In genomic region chr7:128523962-128524581, GRCm38 (mm10) we compare ENCODE assay signal across 8 mouse cellular contexts. TPM values are rescaled to one million over a fixed set of nuclear protein-coding genes. Genes with fewer than 3 reads are reported as not detected.
DNase-seq lines count a peak whose midpoint lies in the region; ATAC-seq and TF ChIP-seq lines count a peak whose summit lies in the region.

No protein-coding gene starts in this region.

- no peaks in the 10 kb centered on the region for H3K27me3 ChIP-seq in MEL (ENCODE audit: control insufficient read depth in 1 of 2, insufficient read depth in 2 of 2, low read length in 2 of 2)
- H3K27me3 ChIP-seq in forebrain, embryonic 11.5 days (ENCODE audit: control insufficient read depth, insufficient read depth, low read length): peaks cover 6% of the 10 kb centered on the region; the same call in 1 of the 2 replicates

- TF ChIP-seq RAD21 in MEL (IDR thresholded peaks at IDR 0.05; ENCODE audit: low read depth, low read length): no peak

- peaks cover 0 to 15% of the 10 kb centered on the region in 2 experiments; a peak in 2 of 4 replicates for H3K36me3 ChIP-seq in MEL (ENCODE audit: control insufficient read depth in 1 of 2, insufficient read depth in 2 of 2, low read length in 2 of 2)
- no peaks in the 10 kb centered on the region for H3K36me3 ChIP-seq in forebrain, embryonic 11.5 days (ENCODE audit: control insufficient read depth, insufficient read depth, low read length)

- H3K4me1 ChIP-seq in MEL (ENCODE audit: control insufficient read depth in 1 of 2, insufficient read depth in 2 of 2, low read length in 2 of 2): peaks cover 2 to 11% of the 10 kb centered on the region in 2 experiments; a peak in 3 of 4 replicates
- H3K4me1 ChIP-seq in forebrain, embryonic 11.5 days (replicated peaks; ENCODE audit: control insufficient read depth, insufficient read depth, low read length): peaks cover 4% of the 10 kb centered on the region; the same call in 1 of the 2 replicates

- DNase-seq in MEL (ENCODE audit: low read depth, low spot score): peak; percentile 81
- peak; percentile 51 for DNase-seq in c-Kit-negative CD71-positive TER-119-positive erythroid progenitor cells, embryonic 14.5 days (ENCODE audit: low read depth, low spot score)
- peak; percentile 75 for DNase-seq in forebrain, embryonic 11.5 days (ENCODE audit: low spot score)
- DNase-seq in heart, postnatal 25 days (ENCODE audit: low spot score): peak; percentile 70
- DNase-seq in kidney, postnatal 4 days: peak; percentile 81 to 88
- peak; percentile 48 for DNase-seq in right cerebral cortex, postnatal 4 days
- peak; percentile 81 for DNase-seq in yolk sac, embryonic 10.5 days (ENCODE audit: low spot score)

- 2% methylated on average over 51 of the region's 51 CpGs for WGBS in forebrain, embryonic 11.5 days

- H3K4me2 ChIP-seq in forebrain, embryonic 11.5 days (ENCODE audit: low read depth, low read length, severe bottlenecking): peak overlapping the region; percentile 86

- no peak for TF ChIP-seq POLR2A in MEL (IDR thresholded peaks at IDR 0.05; ENCODE audit: control insufficient read depth in 1 of 2, insufficient read depth in 1 of 2, low read depth in 1 of 2, low read length in 2 of 2, poor library complexity in 1 of 2)

- ATAC-seq in forebrain, embryonic 11.5 days (replicated peaks; ENCODE audit: low FRiP score): peak; percentile 57; the same call in 1 of the 2 replicates
- ATAC-seq in megakaryocyte, adult 5-6 weeks (ENCODE audit: poor library complexity, severe bottlenecking): peak; percentile 73

- H3K79me2 ChIP-seq in MEL (ENCODE audit: control insufficient read depth, insufficient read depth, low read length, poor library complexity): peaks cover 33% of the 10 kb centered on the region

- H3K4me3 ChIP-seq in MEL (ENCODE audit: control insufficient read depth in 1 of 2, insufficient read depth in 1 of 2, low read depth in 2 of 2, low read length in 2 of 2): peak overlapping the region; percentile 86 to 94
- peak overlapping the region; percentile 44 for H3K4me3 ChIP-seq in forebrain, embryonic 11.5 days (ENCODE audit: low read depth, low read length)

- no peaks in the 10 kb centered on the region for H3K9me3 ChIP-seq in MEL (replicated peaks; ENCODE audit: insufficient read depth, low read length)
- H3K9me3 ChIP-seq in forebrain, embryonic 11.5 days (ENCODE audit: control insufficient read depth, low read length): no peaks in the 10 kb centered on the region

- H3K27ac ChIP-seq in MEL (ENCODE audit: control insufficient read depth, low read depth, low read length): peak overlapping the region; percentile 87
- H3K27ac ChIP-seq in forebrain, embryonic 11.5 days (ENCODE audit: low read depth, low read length): 0 out of 2 replicates have a peak overlapping the region, but pooled peaks have one; percentile 12

- 0 out of 4 replicates have a peak, but pooled peaks of 1 of the 2 experiments have one; percentile 0 for TF ChIP-seq EP300 in MEL (IDR thresholded peaks at IDR 0.05; ENCODE audit: low read depth in 1 of 2, low read length in 2 of 2)

- intact Hi-C loops in heart, postnatal 25 days (cut with DNase I): loop anchor here (2.0 to 5.0 kb wide), 3 partner anchors 17 to 88 kb away; partner anchors contain the start of gene Inpp5f

- peak overlapping the region; percentile 87 for H3K9ac ChIP-seq in MEL (ENCODE audit: control insufficient read depth, low read depth, low read length, poor library complexity, severe bottlenecking)
- H3K9ac ChIP-seq in forebrain, embryonic 11.5 days (ENCODE audit: low read length): peak overlapping the region; percentile 70

- TF ChIP-seq CTCF in MEL (IDR thresholded peaks at IDR 0.05 in 2 of 3, conservative IDR thresholded peaks at IDR 0.05 in 1 of 3; ENCODE audit: control insufficient read depth in 1 of 3, insufficient read depth in 1 of 3, low read depth in 2 of 3, low read length in 3 of 3, poor library complexity in 1 of 3, severe bottlenecking in 1 of 3): no peak

TF ChIP-seq in MEL, 35 proteins besides CTCF, POLR2A, EP300 and RAD21:
- no peak for TF ChIP-seq ZKSCAN1 (IDR thresholded peaks at IDR 0.05; ENCODE audit: low read depth, low read length)
- no peak for TF ChIP-seq E2F4 (IDR thresholded peaks at IDR 0.05; ENCODE audit: borderline replicate concordance, low read depth, low read length)
- no peak for TF ChIP-seq JUND (IDR thresholded peaks at IDR 0.05; ENCODE audit: low read depth, low read length)
- no peak for TF ChIP-seq RCOR1 (IDR thresholded peaks at IDR 0.05; ENCODE audit: low read depth, low read length)
- no peak for TF ChIP-seq NELFE (IDR thresholded peaks at IDR 0.05; ENCODE audit: low read depth, low read length)
- 0 out of 2 replicates have a peak, but pooled peaks have one; percentile 3 for TF ChIP-seq HCFC1 (IDR thresholded peaks at IDR 0.05; ENCODE audit: low read depth, low read length)
- TF ChIP-seq TBP (IDR thresholded peaks at IDR 0.05; ENCODE audit: low read depth, low read length): no peak
- TF ChIP-seq TCF12 (IDR thresholded peaks at IDR 0.05; ENCODE audit: low read depth, low read length): no peak
- TF ChIP-seq MXI1 (IDR thresholded peaks at IDR 0.05; ENCODE audit: low read depth, low read length): peak; percentile 41; the same call in 1 of the 2 replicates
- no peak for TF ChIP-seq USF2 (IDR thresholded peaks at IDR 0.05; ENCODE audit: borderline replicate concordance in 1 of 2, insufficient read depth in 1 of 2, low read depth in 1 of 2, low read length in 2 of 2)
- TF ChIP-seq MAZ (IDR thresholded peaks at IDR 0.05; ENCODE audit: low read depth, low read length): no peak
- no peak for TF ChIP-seq MAFK (IDR thresholded peaks at IDR 0.05; ENCODE audit: borderline replicate concordance, low read depth, low read length)
- 0 out of 2 replicates have a peak, but pooled peaks have one; percentile 11 for TF ChIP-seq ETS1 (IDR thresholded peaks at IDR 0.05; ENCODE audit: low read depth, low read length)
- TF ChIP-seq ZNF384 (IDR thresholded peaks at IDR 0.05; ENCODE audit: low read depth, low read length): no peak
- TF ChIP-seq POLR2AphosphoS5 (IDR thresholded peaks at IDR 0.05; ENCODE audit: borderline replicate concordance, low read depth, low read length): no peak
- TF ChIP-seq NRF1 (IDR thresholded peaks at IDR 0.05; ENCODE audit: insufficient read depth, low read depth, low read length, poor library complexity, severe bottlenecking): no peak
- TF ChIP-seq ZC3H11A (IDR thresholded peaks at IDR 0.05; ENCODE audit: low read depth, low read length): no peak
- no peak for TF ChIP-seq USF1 (IDR thresholded peaks at IDR 0.05; ENCODE audit: low read depth, low read length)
- no peak for TF ChIP-seq MEF2A (IDR thresholded peaks at IDR 0.05; ENCODE audit: extremely low read depth, insufficient replicate concordance, low read depth, low read length, poor library complexity, severe bottlenecking)
- peak; percentile 89; the same call in 1 of the 2 replicates for TF ChIP-seq UBTF (IDR thresholded peaks at IDR 0.05; ENCODE audit: borderline replicate concordance, insufficient read depth, low read depth, low read length)
- no peak for TF ChIP-seq ZMIZ1 (IDR thresholded peaks at IDR 0.05; ENCODE audit: low read depth, low read length)
- peak; percentile 56; the same call in 1 of the 2 replicates for TF ChIP-seq BHLHE40 (IDR thresholded peaks at IDR 0.05; ENCODE audit: borderline replicate concordance, low read depth, low read length)
- no peak for TF ChIP-seq POLR2AphosphoS2 (IDR thresholded peaks at IDR 0.05; ENCODE audit: low read length)
- TF ChIP-seq MAX (IDR thresholded peaks at IDR 0.05; ENCODE audit: low read length): peak; percentile 38; the same call in 1 of the 2 replicates
- TF ChIP-seq KAT2A (conservative IDR thresholded peaks at IDR 0.05; ENCODE audit: low read depth, low read length): no peak
- TF ChIP-seq CHD2 (IDR thresholded peaks at IDR 0.05; ENCODE audit: low read length): no peak
- TF ChIP-seq GATA1 (IDR thresholded peaks at IDR 0.05; ENCODE audit: low read depth, low read length): no peak
- TF ChIP-seq SMC3 (IDR thresholded peaks at IDR 0.05; ENCODE audit: low read depth, low read length): no peak; the same call in 1 of the 2 replicates
- TF ChIP-seq MYC (IDR thresholded peaks at IDR 0.05; ENCODE audit: low read depth, low read length): no peak
- TF ChIP-seq SIN3A (IDR thresholded peaks at IDR 0.05; ENCODE audit: low read length): no peak
- TF ChIP-seq GABPA (IDR thresholded peaks at IDR 0.05; ENCODE audit: low read depth, low read length): no peak
- TF ChIP-seq TAL1 (IDR thresholded peaks at IDR 0.05; ENCODE audit: low read length): no peak
- no peak for TF ChIP-seq MYB (IDR thresholded peaks at IDR 0.05; ENCODE audit: low read depth, low read length)
- no peak for TF ChIP-seq ELF1 (IDR thresholded peaks at IDR 0.05; ENCODE audit: low read depth, low read length)
- no peak for TF ChIP-seq CHD1 (IDR thresholded peaks at IDR 0.05; ENCODE audit: low read depth, low read length)

RNA-seq across cellular contexts. Expression of gene Bag3, which starts 0.7 kb away (rescaled TPM):
- total RNA-seq in MEL (2012; rRNA removed): 5.1 and 5.8 TPM in 2 replicates
- polyA plus RNA-seq in MEL (2012; ENCODE audit: insufficient read depth in 1 of 2, insufficient read length in 2 of 2, low read depth in 1 of 2, low replicate concordance in 2 of 2, missing spikeins in 1 of 2): 10 to 100 TPM in 1 of 2 experiments, not detected in 1; 13.4 TPM
- polyA plus RNA-seq in forebrain, embryonic 11.5 days (2014; fragmentation: Nextera tagmentation; extraction: Ambion mirVana): 5.2 and 5.7 TPM in 2 replicates
- 100 to 1,000 TPM; 220 to 262 TPM for total RNA-seq in heart, postnatal 25 days (2021)
- total RNA-seq in megakaryocyte, adult 5-6 weeks (2015): 8.8 and 11.1 TPM in 2 replicates
- 7.6 and 7.7 TPM in 2 replicates for total RNA-seq in megakaryocyte, adult 5-6 weeks (2017)

Comparison
In these comparisons a context has a peak if more than half of its experiments do, and no peak if none do; other contexts are left out.
1. Peak in every context shown above with its lines: DNase-seq, ATAC-seq, H3K4me3 ChIP-seq and H3K27ac ChIP-seq.
2. RNA of gene Bag3, which starts 0.7 kb away (total RNA-seq): 220 to 262 TPM in heart, postnatal 25 days; 7.6 to 11.1 TPM in megakaryocyte, adult 5-6 weeks and 5.1 to 5.8 TPM in MEL; every median in the first group is over 10 times any median in the second.